Mouse (Mus musculus): ENCODE measurements around the gene Upk2. TPM values are rescaled to one million over a fixed set of nuclear protein-coding genes. Genes with fewer than 3 reads are reported as not detected.
A peak's percentile ranks its signal among the peaks of the same experiment; 100 is the strongest.

Gene Upk2
- total and polyA plus RNA-seq, 3 experiments: not detected

DNA sequence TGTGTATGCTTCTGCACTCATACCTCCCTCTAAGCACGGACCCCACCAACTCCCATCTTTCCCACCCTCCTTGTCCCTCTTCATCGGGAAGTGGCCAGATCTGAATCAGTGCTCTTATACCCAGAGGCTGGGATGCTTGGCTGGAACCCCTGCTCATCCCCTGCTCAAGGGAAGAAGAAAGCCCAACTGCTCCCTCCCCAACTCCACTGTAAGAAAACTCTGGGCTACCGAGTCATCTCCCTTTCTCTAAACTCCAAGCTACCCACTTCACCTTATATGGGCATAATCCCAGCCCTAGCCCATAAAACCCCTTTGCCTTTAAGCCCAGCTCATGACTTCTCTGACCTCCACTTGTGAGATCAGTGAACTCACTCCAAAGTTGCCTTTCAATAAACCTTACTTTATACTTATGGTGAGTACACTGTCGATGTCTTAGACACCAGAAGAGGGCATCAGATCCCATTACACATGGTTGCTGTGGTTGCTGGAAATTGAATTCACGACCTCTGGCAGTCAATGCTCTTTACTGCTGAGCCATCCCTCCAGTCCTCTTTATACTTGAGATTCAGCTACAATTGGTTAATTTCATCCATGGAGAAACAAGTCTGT, 22.1 kb downstream of the Upk2 start:
- H3K36me3 ChIP-seq (replicated peaks in 1 of 2; ENCODE audit: control insufficient read depth in 1 of 2, insufficient read depth in 1 of 2, low read length in 1 of 2): peaks cover 0 to 29% of the 10 kb centered on the region in 2 experiments
- no peaks in the 10 kb centered on the region for H3K79me2 ChIP-seq (replicated peaks; ENCODE audit: control insufficient read depth, extremely low read depth, insufficient read depth, poor library complexity, severe bottlenecking)
- in situ Hi-C loops (cut with MboI; ENCODE audit: low pct_ligation_motif_present, low pct_unique_long_range_greater_than_20kb, low sequenced_read_pairs): no loop called here
- DNase-seq (ENCODE audit: extremely low read depth): no peak
- H3K9me3 ChIP-seq (replicated peaks; ENCODE audit: low read length): no peaks in the 10 kb centered on the region
- no peak overlapping the region for H3K9ac ChIP-seq (ENCODE audit: insufficient read depth, low read depth)
- no peak overlapping the region for H3K27ac ChIP-seq (ENCODE audit: insufficient read depth, low read depth)
- dilution Hi-C loops (cut with MboI; ENCODE audit: extremely low pct_ligation_motif_present, extremely low pct_unique_long_range_greater_than_20kb, low sequenced_read_pairs): no loop called here
- H3K4me2 ChIP-seq (ENCODE audit: insufficient read depth, low read depth, poor library complexity, severe bottlenecking): no peak overlapping the region
- peaks cover 8 to 32% of the 10 kb centered on the region in 2 experiments; a peak in 3 of 4 replicates for H3K4me1 ChIP-seq (ENCODE audit: control insufficient read depth in 1 of 2, insufficient read depth in 2 of 2)
- H3K27me3 ChIP-seq (replicated peaks): no peaks in the 10 kb centered on the region
- TF ChIP-seq ZKSCAN1 (IDR thresholded peaks at IDR 0.05; ENCODE audit: borderline replicate concordance, low read depth, low read length) (no peak), CTCF (conservative IDR thresholded peaks at IDR 0.05 in 1 of 2, IDR thresholded peaks at IDR 0.05 in 1 of 2; ENCODE audit: low read depth in 2 of 2, low read length in 2 of 2) (peak in 1 of 2 experiments; percentile 51; a peak in 2 of 4 replicates), ZC3H11A (IDR thresholded peaks at IDR 0.05; ENCODE audit: low read depth, low read length) (no peak), TBP (conservative IDR thresholded peaks at IDR 0.05; ENCODE audit: low read depth, low read length) (0 out of 2 replicates have a peak, but pooled peaks have one; percentile 31), ZMIZ1 (IDR thresholded peaks at IDR 0.05; ENCODE audit: low read depth, low read length) (peak; percentile 79), MYC (IDR thresholded peaks at IDR 0.05; ENCODE audit: low read depth, low read length) (0 out of 2 replicates have a peak, but pooled peaks have one; percentile 24), GABPA (IDR thresholded peaks at IDR 0.05; ENCODE audit: insufficient replicate concordance, low read depth, low read length) (no peak), RAD21 (IDR thresholded peaks at IDR 0.05; ENCODE audit: low read depth, low read length) (peak; percentile 18), UBTF (IDR thresholded peaks at IDR 0.05; ENCODE audit: low read depth, low read length) (no peak), MAFK (IDR thresholded peaks at IDR 0.05; ENCODE audit: insufficient replicate concordance, low read length) (no peak), SMC3 (IDR thresholded peaks at IDR 0.05; ENCODE audit: low read depth, low read length) (no peak; the same call in 1 of the 2 replicates), BHLHE40 (IDR thresholded peaks at IDR 0.05; ENCODE audit: low read depth, low read length) (no peak), CHD2 (IDR thresholded peaks at IDR 0.05; ENCODE audit: low read length) (no peak), JUND (conservative IDR thresholded peaks at IDR 0.05; ENCODE audit: low read depth, low read length) (no peak)
- no peak overlapping the region for H3K4me3 ChIP-seq (replicated peaks in 1 of 3; ENCODE audit: low read depth in 2 of 3, low read length in 2 of 3, poor library complexity in 1 of 3)

DNA sequence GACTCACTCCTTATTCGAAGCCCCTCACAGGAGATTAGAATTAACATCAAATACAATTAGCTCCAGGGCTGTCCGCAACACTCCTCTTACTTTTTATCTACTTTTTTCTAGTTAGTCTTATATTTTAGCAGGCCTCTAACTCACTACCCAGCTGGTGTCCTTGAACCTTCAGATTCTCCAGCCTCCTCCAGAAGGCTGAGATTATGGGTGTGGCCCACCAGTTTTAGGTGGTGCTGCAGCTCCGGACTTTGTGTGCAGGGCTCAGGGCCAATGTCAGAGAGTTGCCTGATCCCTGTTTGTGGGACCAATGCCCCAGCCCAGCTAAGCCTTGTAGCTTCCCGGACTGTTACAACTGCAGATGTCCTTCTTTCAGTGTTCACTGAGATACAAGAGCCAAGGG, 31.2 kb downstream of the Upk2 start:
- H3K9ac ChIP-seq (ENCODE audit: insufficient read depth, low read depth): no peak overlapping the region
- TF ChIP-seq POLR2AphosphoS2 (IDR thresholded peaks at IDR 0.05; ENCODE audit: low read depth, low read length): no peak
- no peak for TF ChIP-seq NRF1 (IDR thresholded peaks at IDR 0.05; ENCODE audit: low read depth, low read length)
- TF ChIP-seq IRF4 (IDR thresholded peaks at IDR 0.05; ENCODE audit: low read depth, low read length): no peak
- TF ChIP-seq RAD21 (IDR thresholded peaks at IDR 0.05; ENCODE audit: low read depth, low read length): no peak
- no peak for TF ChIP-seq CHD2 (IDR thresholded peaks at IDR 0.05; ENCODE audit: low read length)
- in situ Hi-C loops (cut with MboI; ENCODE audit: low pct_ligation_motif_present, low pct_unique_long_range_greater_than_20kb, low sequenced_read_pairs) (no loop called here), dilution Hi-C loops (cut with MboI; ENCODE audit: extremely low pct_ligation_motif_present, extremely low pct_unique_long_range_greater_than_20kb, low sequenced_read_pairs) (no loop called here)
- peaks cover 0 to 53% of the 10 kb centered on the region in 2 experiments for H3K36me3 ChIP-seq (replicated peaks in 1 of 2; ENCODE audit: control insufficient read depth in 1 of 2, insufficient read depth in 1 of 2, low read length in 1 of 2)
- H3K27ac ChIP-seq (ENCODE audit: insufficient read depth, low read depth): no peak overlapping the region
- no peaks in the 10 kb centered on the region for H3K27me3 ChIP-seq (replicated peaks)
- H3K4me2 ChIP-seq (ENCODE audit: insufficient read depth, low read depth, poor library complexity, severe bottlenecking): no peak overlapping the region
- H3K79me2 ChIP-seq (replicated peaks; ENCODE audit: control insufficient read depth, extremely low read depth, insufficient read depth, poor library complexity, severe bottlenecking): no peaks in the 10 kb centered on the region; the same call in 1 of the 2 replicates
- no peaks in the 10 kb centered on the region for H3K9me3 ChIP-seq (replicated peaks; ENCODE audit: low read length)
- H3K4me3 ChIP-seq (replicated peaks in 1 of 3; ENCODE audit: low read depth in 2 of 3, low read length in 2 of 3, poor library complexity in 1 of 3): no peak overlapping the region
- peaks cover 4 to 27% of the 10 kb centered on the region in 2 experiments; a peak in 3 of 4 replicates for H3K4me1 ChIP-seq (ENCODE audit: control insufficient read depth in 1 of 2, insufficient read depth in 2 of 2)
- no peak for DNase-seq (ENCODE audit: extremely low read depth)
